Mouse (Mus musculus) heart, embryonic 12.5 days (tissue): ENCODE data around the gene Catsper3. TPM values are rescaled to one million over a fixed set of nuclear protein-coding genes. Genes with fewer than 3 reads are reported as not detected.

Source experiments
- ATAC-seq: fragments of 200-750 bp; cut with Nextera tagmentation; 2 replicates; pipeline ENCODE4 v1.8.0; 2017; ENCODE audit warnings: moderate TSS enrichment, moderate library complexity; ENCODE audit not compliant: insufficient number of reproducible peaks, low FRiP score
- H3K27ac ChIP-seq: fragments of 300-500 bp; sonication (generic); 2 replicates; pipeline ENCODE4 v1.5.1; 2016; ENCODE audit warnings: mild to moderate bottlenecking, moderate library complexity; ENCODE audit not compliant: poor library complexity, severe bottlenecking
- H3K27me3 ChIP-seq: fragments of 300-500 bp; sonication (generic); replicated peaks from 2 replicates; pipeline ENCODE4 v1.6.1; 2016; ENCODE audit warnings: mild to moderate bottlenecking, moderate library complexity
- H3K36me3 ChIP-seq: fragments of 300-500 bp; sonication (generic); 2 replicates; pipeline ENCODE4 v1.6.1; 2016; ENCODE audit warnings: mild to moderate bottlenecking, moderate library complexity
- H3K4me1 ChIP-seq: fragments of 300-500 bp; sonication (generic); replicated peaks from 2 replicates; pipeline ENCODE4 v1.6.1; 2016; ENCODE audit warnings: mild to moderate bottlenecking
- H3K4me2 ChIP-seq: fragments of 300-500 bp; sonication (generic); 2 replicates; pipeline ENCODE4 v1.6.1; 2016; ENCODE audit warnings: mild to moderate bottlenecking, moderate library complexity
- H3K4me3 ChIP-seq: fragments of 300-500 bp; sonication (generic); 2 replicates; pipeline ENCODE4 v1.5.1; 2016; ENCODE audit warnings: mild to moderate bottlenecking
- H3K9ac ChIP-seq: fragments of 300-500 bp; sonication (generic); 2 replicates; pipeline ENCODE4 v1.6.1; 2016; ENCODE audit warnings: mild to moderate bottlenecking, moderate library complexity
- H3K9me3 ChIP-seq: fragments of 300-500 bp; sonication (generic); replicated peaks from 2 replicates; pipeline ENCODE4 v1.6.1; 2016; ENCODE audit warnings: mild to moderate bottlenecking, moderate library complexity
- WGBS: fragments of 180-500 bp; shearing (Covaris S2); methylation state at CpG from one replicate; pipeline ENCODE4 v1.1.7; 2016; 5-methylcytosine and 5-hydroxymethylcytosine counted together
- polyA plus RNA-seq: library from polyadenylated mRNA; unstranded; fragments of >200 nt; fragmentation: Nextera tagmentation; extraction: Ambion mirVana; gene quantifications from 2 replicates; pipeline ENCODE4 v1.2.1, GENCODE M21; 2016

Catsper3 gene
- polyA plus RNA-seq, 1 experiment from 2014 or later = not detected

- Histone ChIP-seq H3K9ac (no peak overlapping the region), H3K9me3 (no peaks in the 10 kb centered on the region), H3K4me1 (peaks cover 37% of the 10 kb centered on the region), H3K36me3 (no peaks in the 10 kb centered on the region), H3K4me2 (no peak overlapping the region), H3K27ac (no peak overlapping the region), H3K27me3 (peaks cover 88% of the 10 kb centered on the region), H3K4me3 (no peak overlapping the region)
- WGBS = 5% methylated on average over 13 of the region's 13 CpGs
- no peak for ATAC-seq
Observed at GRCm38 (mm10) chr13:55826796-55827678, 42.7 kb downstream of the Catsper3 start.

DNA sequence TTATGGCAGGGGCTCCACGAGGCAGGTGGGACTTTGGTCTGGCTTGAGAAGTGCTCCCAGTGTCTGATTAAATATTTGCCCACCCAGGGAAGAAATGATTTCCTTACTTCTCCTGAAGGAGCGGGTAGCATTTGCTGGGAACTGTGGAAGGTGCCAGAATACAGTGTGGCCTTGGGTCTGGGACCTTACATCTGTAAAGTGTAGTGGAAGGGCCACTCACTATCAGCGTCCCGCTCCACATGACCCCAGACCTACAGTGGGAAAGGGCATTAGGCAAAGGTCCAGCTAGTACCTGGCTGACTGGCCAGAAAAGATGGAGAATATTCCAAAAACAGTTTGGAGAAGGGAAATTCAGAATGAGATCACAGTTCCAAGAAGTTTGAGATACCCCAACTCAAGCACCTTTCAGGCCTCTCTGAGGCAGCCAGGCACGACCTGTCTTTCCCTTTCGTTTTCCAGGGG lies 43.3 kb downstream of the Catsper3 start:
- 2% methylated on average over 6 of the region's 6 CpGs for WGBS
- H3K4me2 ChIP-seq = peak overlapping the region; percentile 27

DNA sequence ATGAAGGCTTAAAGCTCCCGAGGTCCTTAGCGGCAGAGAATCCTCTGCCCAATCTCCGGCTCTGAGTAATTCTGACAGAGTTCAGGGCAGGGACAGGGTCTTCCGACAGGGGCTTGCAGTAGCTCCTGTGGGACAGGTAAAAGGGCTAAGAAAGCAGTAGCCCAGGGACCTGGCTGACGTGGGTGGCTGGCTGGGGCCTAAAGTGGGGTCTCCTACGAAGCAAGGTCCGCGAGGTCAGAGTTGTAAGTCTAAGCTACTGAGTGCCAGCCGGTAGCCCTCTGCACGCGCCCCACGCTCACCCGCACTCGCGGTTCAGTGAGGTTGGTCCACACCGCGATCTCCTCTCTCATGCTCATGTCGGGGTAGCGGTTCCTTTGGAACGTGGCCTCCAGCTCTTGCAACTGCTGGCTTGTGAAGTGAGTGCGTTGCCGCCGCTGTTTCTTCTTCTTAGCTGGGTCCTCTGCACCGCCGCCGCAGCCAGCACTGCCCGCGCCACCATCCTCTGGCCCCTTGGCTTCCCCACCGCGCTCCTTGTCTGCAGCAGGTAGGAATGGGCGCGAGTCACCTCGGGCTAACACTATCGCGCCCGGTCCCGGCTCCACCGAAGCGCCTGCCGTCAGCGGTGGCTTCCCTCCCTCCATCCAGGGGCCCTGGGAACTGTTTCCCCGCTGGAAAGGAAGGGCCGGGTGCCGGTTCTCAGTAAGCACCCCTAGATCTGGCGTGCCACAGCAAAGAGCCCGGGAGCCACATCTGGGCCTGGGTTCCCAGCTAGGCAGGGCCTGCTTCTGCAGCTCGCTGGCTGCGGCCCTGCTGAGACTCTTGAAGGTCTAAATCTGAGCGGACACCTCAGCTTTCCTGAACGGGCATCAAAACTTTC lies 44.0 kb downstream of the Catsper3 start:
- Histone ChIP-seq H3K4me3 (peak overlapping the region; percentile 23), H3K9me3 (no peaks in the 10 kb centered on the region), H3K27ac (no peak overlapping the region), H3K4me1 (peaks cover 37% of the 10 kb centered on the region), H3K27me3 (peaks cover 88% of the 10 kb centered on the region), H3K36me3 (no peaks in the 10 kb centered on the region), H3K4me2 (peak overlapping the region; percentile 27), H3K9ac (no peak overlapping the region)
- 1% methylated on average over 50 of the region's 50 CpGs for WGBS
- ATAC-seq = no peak

More for the DNA sequence above, 43.3 kb downstream of the Catsper3 start:
- H3K4me1 ChIP-seq = peaks cover 37% of the 10 kb centered on the region
- no peaks in the 10 kb centered on the region for H3K9me3 ChIP-seq
- H3K36me3 ChIP-seq = no peaks in the 10 kb centered on the region
- ATAC-seq = no peak
- H3K27me3 ChIP-seq = peaks cover 88% of the 10 kb centered on the region
- no peak overlapping the region for H3K9ac ChIP-seq
- no peak overlapping the region for H3K27ac ChIP-seq
- peak overlapping the region; percentile 23 for H3K4me3 ChIP-seq

- Histone ChIP-seq H3K4me3 (no peak overlapping the region), H3K27ac (no peak overlapping the region), H3K4me2 (no peak overlapping the region), H3K9ac (no peak overlapping the region), H3K27me3 (peaks cover 88% of the 10 kb centered on the region), H3K36me3 (no peaks in the 10 kb centered on the region), H3K9me3 (no peaks in the 10 kb centered on the region), H3K4me1 (peaks cover 37% of the 10 kb centered on the region)
- 4% methylated on average over 12 of the region's 12 CpGs for WGBS
- ATAC-seq = no peak
Observed at GRCm38 (mm10) chr13:55829018-55829655, 44.8 kb downstream of the Catsper3 start.

DNA sequence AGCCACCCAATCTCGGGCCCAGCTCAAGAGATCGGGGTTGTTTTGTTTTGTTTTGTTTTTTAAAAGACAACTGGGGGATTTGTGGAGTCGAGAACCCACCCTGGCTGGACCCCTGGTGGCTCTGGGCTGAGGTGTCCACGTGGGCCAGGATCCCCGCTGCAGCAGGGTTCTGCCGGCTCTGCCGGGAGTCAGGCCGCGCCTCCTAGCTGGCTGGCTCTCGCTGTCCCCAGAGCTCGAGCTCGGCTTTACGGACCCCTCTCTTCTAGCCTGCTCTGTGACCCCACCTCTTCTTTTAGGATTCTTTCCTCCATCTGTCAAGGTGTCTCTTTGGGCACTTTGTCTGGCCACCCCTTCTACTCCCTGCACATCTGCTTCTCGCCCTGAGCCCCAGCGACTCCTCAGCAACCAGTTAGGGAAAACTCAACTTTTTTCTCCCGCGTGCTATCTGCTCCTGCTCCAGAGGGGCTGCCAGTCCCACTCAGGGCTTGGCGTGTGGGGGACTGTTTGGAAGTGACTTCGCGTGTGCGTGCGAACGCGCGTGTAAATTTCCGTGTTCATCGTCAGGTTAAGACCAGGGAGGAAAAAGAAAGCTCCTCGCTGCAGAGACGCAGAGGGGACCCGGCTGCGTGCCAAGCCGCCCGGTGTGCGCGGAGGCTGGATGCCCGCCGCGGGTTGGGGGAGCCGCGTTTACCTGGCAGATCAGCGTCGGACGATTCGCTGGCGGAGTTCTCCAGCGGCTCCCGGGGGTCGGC lies 45.9 kb downstream of the Catsper3 start:
- peak overlapping the region; percentile 69 for H3K4me2 ChIP-seq
- no peak for ATAC-seq
- H3K27ac ChIP-seq = no peak overlapping the region

GRCm38 (mm10) chr13:55830833-55831721 lies 46.7 kb downstream of the Catsper3 start:
- peaks cover 88% of the 10 kb centered on the region for H3K27me3 ChIP-seq
- no peak overlapping the region for H3K27ac ChIP-seq
- ATAC-seq = no peak
- H3K36me3 ChIP-seq = no peaks in the 10 kb centered on the region
- under 1% methylated on average over 57 of the region's 82 CpGs for WGBS
- no peak overlapping the region; the same call in 1 of the 2 replicates for H3K9ac ChIP-seq
- peaks cover 36% of the 10 kb centered on the region for H3K4me1 ChIP-seq
- H3K9me3 ChIP-seq = no peaks in the 10 kb centered on the region
- H3K4me3 ChIP-seq = peak overlapping the region; percentile 42
- peak overlapping the region; percentile 69 for H3K4me2 ChIP-seq

More for the DNA sequence above, 45.9 kb downstream of the Catsper3 start:
- peaks cover 35% of the 10 kb centered on the region for H3K4me1 ChIP-seq
- H3K4me3 ChIP-seq = peak overlapping the region; percentile 42
- H3K27me3 ChIP-seq = peaks cover 88% of the 10 kb centered on the region
- H3K9me3 ChIP-seq = no peaks in the 10 kb centered on the region
- H3K9ac ChIP-seq = no peak overlapping the region
- H3K36me3 ChIP-seq = no peaks in the 10 kb centered on the region
- WGBS = under 1% methylated on average over 48 of the region's 48 CpGs

DNA sequence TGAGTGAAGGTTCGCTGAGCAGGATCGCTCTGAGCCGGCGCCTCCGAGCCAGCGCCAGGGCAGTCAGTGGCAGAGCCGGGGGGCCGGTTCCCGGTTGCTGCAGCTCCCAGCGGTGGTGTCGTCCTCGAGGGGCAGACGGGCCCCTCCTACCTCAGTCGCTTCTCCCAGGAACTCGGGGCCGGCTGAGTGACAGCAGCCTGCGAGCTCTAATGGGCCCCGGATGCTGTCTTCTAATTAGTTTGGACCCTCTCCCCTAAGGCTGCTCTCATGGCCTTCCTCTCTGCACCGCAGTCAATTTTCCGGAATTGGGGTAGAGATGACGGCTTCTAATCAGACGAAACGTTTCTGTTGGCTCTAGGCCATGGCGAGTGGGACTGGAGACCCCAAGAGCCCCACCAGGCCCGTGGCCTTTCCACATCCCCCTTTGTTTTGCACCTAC lies 47.4 kb downstream of the Catsper3 start:
- peak overlapping the region; percentile 69 for H3K4me2 ChIP-seq
- H3K27me3 ChIP-seq = peaks cover 91% of the 10 kb centered on the region
- peak overlapping the region; percentile 42 for H3K4me3 ChIP-seq
- 3% methylated on average over 25 of the region's 25 CpGs for WGBS
- H3K27ac ChIP-seq = no peak overlapping the region
- no peak for ATAC-seq
- no peak overlapping the region for H3K9ac ChIP-seq
- H3K9me3 ChIP-seq = no peaks in the 10 kb centered on the region
- no peaks in the 10 kb centered on the region for H3K36me3 ChIP-seq
- peaks cover 39% of the 10 kb centered on the region for H3K4me1 ChIP-seq

GRCm38 (mm10) chr13:55832602-55833001 lies 48.2 kb downstream of the Catsper3 start:
- Histone ChIP-seq H3K27me3 (peaks cover 96% of the 10 kb centered on the region), H3K4me2 (no peak overlapping the region), H3K4me1 (peaks cover 45% of the 10 kb centered on the region), H3K27ac (no peak overlapping the region), H3K36me3 (no peaks in the 10 kb centered on the region), H3K9me3 (no peaks in the 10 kb centered on the region), H3K4me3 (no peak overlapping the region), H3K9ac (no peak overlapping the region)
- WGBS = 31% methylated on average over 1 of the region's 1 CpGs
- ATAC-seq = no peak

- H3K4me2 ChIP-seq = no peak overlapping the region
- no peaks in the 10 kb centered on the region for H3K9me3 ChIP-seq
- WGBS = 3% methylated on average over 7 of the region's 7 CpGs
- H3K36me3 ChIP-seq = no peaks in the 10 kb centered on the region
- H3K9ac ChIP-seq = no peak overlapping the region
- H3K27ac ChIP-seq = no peak overlapping the region
- H3K4me1 ChIP-seq = peaks cover 39% of the 10 kb centered on the region
- H3K4me3 ChIP-seq = no peak overlapping the region
- no peak for ATAC-seq
- peaks cover 96% of the 10 kb centered on the region for H3K27me3 ChIP-seq
Observed at GRCm38 (mm10) chr13:55833921-55834320, 49.6 kb downstream of the Catsper3 start.
